Mouse (Mus musculus): ENCODE measurements around the gene Usp7. TPM values are rescaled to one million over a fixed set of nuclear protein-coding genes. Genes with fewer than 3 reads are reported as not detected.
"Not testable (repeated sequence)": the region's sequence is repeated elsewhere in the genome, so short reads cannot be mapped to it uniquely, and the experiment has no call there.

Usp7 gene
- total and polyA plus RNA-seq, 3 experiments, result 9.6 to 128 (median 83.9) TPM

DNA sequence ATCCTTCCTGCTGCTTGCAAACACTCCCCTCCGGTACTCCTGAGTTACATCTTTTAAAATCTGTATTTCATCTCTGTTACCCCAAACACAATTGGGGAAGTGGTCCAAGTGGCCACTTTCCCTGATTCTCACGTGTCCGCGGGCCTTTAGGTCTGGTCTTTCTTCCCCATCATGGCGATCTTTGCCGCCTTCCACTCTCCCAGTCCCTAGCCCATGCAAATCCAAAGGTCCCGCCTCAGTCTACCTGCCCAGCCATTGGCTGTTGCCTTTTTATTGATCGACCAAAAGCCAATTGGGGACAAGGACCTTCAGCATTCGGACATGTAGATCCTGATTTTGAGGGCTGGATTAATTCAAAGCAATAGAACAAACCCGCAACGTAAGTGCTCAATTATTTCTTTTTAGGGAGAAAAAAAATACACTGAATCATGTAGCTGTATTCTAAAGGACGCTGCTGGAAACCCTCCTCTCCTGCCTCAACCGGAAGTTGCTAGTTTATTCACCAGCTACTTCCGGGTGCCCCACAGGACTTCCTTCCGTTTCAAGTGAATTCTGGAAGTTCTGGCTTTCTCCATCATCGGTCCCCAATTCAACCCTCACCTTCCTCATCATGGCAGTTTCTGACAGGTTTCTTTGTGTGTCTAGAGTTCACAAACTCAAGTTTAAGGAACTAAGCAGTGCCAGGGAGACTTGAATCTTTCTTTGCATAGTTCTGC is 8.8 kb downstream of the Usp7 start:
- no peak for DNase-seq

DNA sequence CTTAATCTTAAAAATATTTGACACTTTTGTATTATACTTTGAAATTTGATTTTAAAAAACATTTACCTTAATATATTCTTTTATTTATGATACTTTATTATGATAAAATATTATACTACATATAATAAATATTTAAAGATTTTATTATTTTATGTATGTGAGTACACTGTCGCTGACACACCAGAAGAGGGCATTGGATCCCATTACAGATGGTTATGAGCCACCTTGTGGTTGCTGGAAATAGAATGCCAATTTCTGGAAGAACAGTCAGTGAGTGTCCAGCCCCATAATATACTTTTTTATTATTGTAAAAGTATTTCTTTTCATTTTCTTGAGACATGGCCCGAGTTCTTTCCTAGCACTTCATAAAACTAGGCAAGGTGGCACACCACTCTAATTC is 10.4 kb downstream of the Usp7 start:
- no peak for DNase-seq

DNA sequence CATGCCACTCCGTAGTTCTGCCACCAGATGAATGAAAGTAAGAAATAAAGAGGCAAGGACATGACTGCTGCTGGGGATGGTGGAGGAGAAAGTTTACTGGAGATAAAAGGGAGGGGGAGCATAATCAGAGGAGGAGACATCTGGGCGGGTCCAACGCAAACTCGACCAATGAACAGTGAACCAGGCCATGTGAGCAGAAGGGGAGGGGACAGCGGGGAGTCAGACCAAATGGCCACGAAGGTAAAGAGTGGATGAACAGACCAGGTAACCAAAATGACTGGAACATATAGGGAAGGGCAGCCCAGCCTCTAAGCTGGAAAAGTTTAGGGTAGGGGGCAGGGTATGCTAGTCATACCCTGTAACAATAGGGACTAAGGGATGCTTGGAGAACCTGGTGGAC is 10.9 kb downstream of the Usp7 start:
- no peak for DNase-seq

DNA sequence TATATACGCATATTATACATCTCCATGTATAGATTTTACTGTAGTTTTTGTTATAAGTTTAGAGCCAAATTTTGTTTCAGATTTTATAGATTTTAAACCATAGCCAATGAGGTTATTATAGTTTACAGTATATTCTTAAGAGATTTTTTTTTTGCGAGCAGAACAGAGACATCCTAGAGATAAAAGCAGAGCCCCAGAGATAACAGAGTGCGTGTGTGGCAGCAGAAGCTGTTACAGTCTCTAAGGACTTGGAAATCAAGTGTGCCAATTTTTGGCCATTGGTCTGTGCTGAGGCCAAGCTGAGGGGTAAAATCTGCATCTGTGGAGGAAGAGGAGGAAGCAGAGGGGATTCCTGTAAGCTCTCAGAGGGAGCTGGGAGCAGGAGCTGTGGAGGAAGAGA is 11.9 kb downstream of the Usp7 start:
- no peak for DNase-seq

DNA sequence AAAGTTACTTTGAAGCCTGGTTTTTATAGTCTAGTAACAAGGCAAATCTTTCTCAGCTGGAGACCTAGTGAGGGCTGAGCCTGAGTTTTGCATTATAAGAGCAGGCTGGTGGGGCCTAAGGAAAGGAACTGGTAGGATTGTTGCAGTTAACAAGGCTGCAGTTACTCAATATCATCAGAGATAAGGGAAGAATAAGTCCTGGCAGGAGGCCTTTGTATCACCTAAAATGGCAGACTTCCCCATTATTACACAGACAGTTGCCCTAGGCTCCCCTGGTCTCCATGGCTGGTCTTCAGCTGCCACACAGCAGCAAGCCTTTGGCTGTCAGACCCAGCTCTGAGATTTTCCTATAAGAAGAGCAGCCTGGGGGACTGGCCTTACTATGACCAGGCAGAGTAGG is 13.4 kb downstream of the Usp7 start:
- DNase-seq, result no peak

DNA sequence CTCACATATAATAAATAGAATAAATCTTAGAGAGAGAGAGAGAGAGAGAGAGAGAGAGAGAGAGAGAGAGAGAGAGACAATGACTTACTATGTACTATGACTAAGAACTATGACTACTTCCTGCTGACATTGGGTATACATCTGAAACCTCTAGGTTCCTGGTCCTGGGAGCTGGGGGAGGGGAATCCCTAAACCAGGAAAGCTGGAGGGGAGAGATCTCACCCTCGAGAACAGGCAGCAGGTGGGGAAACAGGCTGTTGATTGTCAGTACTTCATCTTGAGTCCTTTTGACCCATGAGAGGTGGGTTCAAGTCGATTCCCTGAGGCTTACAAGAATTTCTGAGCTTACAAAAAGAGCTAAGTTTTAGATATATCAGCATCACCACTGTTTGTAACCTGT is 14.9 kb downstream of the Usp7 start:
- no peak for DNase-seq

DNA sequence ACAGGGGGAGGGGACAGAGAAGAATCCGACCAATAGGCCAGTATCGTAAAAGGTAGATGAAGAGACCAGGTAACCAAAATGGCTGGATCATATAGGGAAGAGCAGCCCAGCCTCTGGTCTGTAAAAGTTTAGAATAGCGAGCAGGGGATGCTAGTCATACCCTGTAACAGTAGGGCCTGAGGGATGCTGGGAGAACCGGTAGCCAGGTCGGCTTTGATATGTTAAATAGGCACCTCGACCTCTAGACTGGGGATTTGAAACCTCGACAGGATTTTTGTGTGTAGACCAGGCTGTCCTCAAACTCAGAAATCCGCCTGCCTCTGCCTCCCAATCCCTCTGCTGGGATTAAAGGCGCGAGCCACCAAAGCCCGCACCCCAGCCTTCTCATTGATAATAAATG is 15.5 kb downstream of the Usp7 start:
- no peak for DNase-seq

DNA sequence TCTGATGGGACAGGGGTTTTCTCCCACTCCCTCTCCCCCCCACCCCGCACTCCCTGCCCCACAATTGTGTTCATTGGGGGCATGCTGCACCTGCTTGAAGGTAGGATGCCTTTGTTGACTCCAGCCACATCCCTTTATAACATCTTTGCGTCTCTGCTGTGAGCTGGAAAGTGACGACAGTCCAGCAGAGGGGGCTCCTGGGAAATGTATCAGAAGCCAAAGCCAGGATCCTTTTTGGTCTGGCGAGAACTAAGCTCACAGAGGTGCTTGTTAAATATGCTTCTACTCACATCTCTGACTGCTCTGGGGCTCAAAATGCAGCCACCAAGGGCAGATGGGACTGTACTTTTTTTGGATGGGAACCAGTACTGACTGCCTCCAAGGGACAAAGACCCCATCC is 21.0 kb downstream of the Usp7 start:
- no peak for DNase-seq

DNA sequence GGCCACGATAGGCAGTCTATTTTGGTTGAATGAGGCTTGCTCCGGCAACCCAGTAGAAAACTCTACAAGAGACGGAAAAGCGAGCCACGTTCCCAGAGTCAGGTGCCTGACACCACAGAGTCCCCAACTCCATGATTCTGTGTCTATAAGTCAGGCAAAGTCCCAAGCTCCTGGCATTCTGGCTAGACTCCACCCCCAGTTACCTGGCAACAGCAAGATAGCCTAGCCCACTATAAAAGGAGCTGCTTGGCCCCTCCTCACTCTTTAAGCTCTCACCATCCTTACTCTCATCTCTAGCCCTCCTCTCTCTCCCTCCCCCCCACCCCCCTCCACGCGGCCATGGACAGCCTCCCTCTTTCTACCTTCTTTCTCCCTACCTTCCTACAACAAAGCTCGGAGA is 21.8 kb downstream of the Usp7 start:
- DNase-seq, result not testable (repeated sequence)

DNA sequence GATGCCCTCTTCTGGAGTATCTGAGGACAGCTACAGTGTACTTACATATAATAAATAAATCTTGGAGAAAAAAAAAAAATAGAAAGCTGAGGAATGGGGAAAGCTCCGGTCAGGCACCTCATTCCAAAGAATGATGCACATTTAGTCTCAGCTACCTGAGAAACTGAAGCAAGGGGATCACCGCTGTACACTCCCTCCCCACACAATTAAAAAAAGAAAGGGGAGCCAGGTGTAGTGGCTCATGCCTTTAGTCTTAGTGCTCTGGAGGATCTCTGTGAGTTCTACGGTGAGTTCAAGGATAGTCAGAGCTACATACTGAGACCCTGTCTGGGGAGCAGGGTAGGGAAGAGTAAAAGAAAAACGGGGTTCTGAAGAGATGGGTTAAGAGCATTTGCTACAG is 22.6 kb downstream of the Usp7 start:
- no peak for DNase-seq

DNA sequence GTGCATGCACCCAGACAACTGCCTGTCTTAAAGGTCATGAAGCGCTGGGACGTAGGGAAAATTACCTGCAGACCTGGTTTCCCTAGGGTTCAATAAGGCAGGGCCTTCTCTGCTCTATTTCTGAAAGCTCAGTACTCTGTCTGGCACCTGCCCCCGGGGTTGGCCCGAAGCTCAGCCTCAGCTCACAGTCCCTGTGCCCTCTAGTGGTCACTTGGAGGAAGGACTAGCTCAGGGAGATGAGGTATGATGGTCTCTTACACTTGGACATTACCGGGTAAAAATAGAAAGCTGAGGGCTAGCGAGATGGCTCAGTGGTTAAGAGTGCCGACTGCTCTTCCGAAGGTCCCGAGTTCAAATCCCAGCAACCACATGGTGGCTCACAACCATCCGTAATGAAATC is 23.0 kb downstream of the Usp7 start:
- DNase-seq, result peak; percentile 75

DNA sequence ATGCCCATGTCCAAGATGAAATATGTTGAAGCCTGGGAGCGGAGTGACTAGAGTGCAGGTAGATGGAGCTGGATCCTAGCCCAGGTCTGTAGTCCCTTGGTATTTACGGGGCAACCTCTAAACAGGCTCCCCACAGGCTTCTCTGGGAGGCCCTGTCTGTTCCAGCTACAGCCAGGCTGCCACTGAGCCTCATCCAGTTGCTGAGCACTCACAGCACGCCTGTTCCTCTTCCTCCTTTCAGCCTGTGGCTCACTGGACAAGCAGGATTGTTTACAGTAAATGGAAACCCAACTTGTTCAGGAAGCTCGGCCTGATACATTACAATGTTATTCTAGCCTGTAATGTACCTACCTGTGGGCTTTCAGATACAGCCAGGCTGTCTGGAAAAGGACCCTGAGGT is 23.5 kb downstream of the Usp7 start:
- DNase-seq, result no peak

DNA sequence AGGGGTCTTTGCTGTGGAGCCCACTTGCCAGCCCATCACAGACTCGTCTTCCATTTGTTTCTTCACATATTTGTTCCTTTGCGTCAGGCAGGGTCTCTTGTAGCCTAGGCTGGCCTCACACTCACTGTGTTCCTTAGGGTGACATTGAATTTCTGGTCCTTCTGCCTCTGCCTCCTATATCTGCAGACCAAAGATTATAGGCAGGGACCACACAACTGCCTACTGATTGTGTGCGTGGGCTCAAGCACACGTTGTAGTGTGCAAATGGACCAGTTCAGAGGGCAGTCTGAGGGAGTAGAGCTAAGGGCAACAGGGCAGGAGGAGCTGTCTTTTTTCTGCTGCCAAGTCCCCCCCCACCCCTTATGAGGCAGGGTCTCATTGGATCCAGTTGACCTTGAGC is 24.0 kb downstream of the Usp7 start:
- no peak for DNase-seq

DNA sequence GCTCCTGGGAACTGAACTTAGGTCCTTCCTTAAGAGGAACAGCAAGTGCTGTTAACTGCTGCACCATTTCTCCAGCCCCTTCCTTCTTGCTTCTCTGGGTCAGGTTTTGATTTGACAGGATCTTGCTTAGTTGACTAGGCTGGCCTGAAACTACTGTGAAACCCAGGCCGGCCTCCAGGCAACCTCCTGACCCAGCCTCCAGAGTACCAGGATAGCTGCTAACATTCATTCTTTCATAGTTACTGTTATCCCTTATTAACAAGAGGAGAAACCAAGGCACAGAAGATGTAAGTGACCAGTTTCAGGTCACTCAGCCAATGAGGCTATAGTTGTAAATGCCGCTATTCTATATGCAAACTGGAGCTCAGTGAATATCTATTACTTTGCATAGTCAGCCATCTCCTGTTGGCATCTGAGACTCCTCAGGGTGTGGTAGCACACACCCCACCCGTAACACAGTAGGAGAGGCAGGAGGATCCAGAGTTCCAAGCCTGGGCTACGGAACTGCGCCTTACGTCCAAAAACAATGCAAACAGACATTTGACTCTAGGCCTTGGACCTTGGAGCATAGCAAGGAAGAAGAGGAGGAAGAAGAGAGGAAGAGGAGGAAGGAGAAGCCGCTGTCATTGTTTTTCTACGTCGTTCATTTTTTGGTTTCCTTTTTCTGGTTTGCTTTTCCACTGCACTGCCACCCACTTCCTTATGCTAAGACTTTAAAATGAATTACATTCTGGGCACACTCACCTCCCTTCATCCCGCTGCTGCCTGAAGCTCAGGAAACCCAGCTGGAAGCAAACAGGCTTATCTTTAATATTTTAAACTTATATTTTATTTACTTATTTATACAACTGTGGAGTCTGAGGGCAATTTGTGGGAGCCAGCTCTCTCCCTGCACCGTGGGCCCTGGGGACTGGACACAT is 24.7 kb downstream of the Usp7 start:
- no peak for DNase-seq

DNA sequence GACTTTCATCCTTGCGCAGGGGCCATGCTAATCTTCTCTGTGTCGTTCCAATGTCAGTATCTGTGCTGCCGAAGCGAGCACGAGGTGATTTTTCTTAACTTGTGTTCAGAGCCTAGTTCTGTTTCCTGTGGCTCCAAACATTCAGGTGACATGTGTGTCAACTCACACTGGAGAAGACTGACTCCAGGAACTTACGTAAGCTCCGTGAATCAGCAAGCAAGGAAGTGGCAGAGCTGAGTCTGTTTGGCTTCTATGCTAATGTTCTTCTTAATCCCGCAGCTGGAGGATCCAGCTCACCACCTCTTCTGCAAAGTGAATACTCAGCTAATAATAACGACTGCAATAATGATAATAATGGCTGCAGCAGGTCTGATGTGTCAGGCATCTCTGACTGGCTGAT is 25.9 kb downstream of the Usp7 start:
- DNase-seq, result no peak

DNA sequence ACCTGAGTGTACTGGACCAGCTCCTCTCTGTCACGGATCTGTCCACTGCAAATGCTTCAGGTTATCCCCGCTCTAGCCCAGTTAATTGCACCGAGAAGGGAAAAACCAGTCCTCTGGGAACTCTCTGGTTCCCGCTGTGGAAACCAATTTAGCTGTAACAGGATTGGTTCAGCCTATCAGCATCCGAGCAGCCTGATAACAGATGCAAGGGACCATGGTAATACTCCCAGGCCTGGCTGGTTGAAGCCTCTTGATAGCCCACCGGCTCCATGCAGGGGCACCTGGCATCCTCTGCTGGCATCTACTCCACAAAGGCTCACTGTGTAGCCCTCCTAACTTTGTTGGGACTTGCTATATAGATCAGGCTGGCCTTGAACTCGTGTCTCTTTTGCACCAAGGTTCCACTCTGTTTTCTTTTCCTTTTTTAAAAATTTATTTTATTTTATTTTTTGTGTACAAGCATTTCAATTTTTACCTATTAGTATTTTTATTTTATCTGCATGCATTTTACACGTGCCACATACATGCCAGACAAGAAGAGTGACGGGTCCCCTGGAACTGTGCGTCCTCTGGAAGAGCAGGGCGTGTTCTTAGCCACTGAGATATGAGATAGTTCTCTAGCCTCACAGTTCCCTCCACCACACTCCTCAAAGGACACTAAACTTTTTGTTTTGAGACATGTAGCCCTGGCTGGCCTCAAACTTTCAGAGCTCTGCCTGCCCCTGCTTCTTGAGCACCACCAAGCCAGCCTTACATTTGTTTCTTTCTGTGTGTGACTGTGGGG is 27.8 kb downstream of the Usp7 start:
- no peak for DNase-seq

DNA sequence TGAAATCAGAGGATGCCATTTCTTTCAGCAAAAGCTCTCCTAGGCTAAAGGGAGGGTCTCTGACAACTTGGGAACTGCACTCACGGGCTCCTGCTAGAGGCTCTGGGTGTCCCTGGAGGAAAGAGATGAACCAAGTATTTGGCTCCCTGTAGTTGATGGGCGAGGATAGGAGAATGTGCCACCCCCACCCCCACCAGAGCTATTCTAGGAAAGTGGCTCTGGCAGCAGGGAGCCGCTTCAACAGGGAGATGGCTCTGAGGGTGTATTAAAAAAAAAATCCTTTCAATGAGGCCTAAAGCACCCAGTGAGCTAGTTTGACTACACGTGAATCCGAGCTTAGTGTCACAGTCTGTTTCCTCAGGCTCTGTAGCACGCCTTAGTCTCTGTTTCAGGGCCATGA is 29.1 kb downstream of the Usp7 start:
- no peak for DNase-seq

DNA sequence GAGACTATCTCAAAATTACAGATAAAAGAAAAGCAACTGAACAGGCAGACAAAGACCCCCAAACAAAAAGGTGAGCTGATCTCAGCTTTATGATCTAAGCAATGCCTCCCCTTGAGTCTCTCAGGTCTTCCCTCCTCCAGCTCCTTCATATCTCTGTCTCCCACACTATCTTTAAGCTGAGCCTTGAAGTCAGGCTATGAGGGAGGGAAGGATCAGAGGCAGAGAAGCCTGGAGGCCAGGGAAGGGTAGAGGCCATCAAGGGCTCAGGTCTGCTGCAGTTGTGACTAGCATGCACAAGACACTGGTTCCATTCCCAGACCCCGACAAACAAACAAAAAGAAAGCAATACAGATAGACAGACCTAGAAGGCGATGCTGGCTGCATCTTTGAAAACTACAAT is 30.2 kb downstream of the Usp7 start:
- no peak for DNase-seq

DNA sequence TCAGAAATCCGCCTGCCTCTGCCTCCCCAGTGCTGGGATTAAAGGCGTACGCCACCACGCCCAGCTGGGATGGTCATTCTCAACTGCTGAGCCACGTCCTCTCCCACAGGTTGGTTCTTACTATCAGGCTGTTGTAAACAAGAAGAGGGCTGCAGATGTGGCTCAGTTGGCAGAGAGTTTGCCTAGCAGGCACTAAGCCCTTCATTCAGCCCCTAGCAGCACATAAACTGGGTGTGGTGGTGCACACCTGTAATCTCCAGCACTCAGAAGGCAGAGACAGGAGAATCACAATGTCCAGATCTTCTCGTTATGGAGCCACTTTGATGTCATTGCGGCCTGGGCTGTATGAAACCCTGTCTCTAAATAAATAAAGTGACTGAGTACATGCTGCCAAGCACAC is 31.1 kb downstream of the Usp7 start:
- DNase-seq, result no peak

DNA sequence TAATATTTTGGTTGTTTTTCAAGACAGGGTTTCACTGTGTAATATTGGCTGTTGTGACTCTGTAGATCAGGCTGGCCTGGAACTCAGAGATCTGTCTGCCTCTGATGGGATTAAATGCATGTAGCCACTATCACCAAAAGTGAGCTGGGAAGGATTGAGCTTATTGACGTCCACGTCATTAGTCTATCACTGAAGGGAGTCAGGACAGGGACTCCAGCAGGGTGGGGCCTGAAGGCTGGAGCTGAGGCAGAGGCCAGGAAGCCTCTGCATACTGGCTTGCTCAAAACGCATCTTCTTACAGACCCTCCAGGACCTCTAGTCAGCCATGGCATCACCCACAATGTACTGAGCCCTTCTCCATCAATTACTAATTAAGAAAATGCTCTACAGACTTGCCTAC is 33.1 kb downstream of the Usp7 start:
- DNase-seq, result no peak

DNA sequence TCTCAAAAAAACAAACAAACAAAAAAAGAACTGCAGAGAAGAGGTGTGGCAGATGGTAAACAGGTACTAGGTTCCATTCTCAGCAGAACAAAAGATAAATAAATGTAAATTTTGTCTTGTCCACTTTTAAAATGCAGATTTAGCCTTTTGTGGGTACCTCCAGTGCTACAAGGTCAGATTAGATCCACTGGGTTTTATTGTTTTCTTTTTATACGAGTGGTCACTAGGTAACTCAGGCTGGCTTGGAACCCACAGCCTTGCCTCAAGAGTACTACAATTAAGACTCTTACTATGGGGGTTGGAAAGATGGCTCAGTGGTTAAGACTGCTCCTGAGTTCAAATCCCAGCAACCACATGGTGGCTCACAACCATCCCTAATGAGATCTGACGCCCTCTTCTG is 33.9 kb downstream of the Usp7 start:
- no peak for DNase-seq

DNA sequence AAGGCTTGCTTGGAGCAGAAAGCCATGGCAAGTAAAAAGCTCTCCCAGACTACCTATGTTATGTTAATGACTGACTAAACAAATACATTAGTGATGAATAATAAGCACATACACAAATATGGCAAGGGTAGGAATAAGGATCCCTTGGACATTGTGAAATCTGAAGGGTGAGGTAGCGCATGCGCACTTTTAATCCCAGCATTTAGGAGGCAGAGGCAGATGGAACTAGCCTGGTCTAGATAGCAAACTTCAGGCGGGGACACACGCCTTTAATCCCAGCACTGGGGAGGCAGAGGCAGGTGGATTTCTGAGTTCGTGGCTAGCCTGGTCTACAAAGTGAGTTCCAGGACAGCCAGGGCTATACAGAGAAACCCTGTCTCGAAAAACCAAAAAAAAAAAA is 34.5 kb downstream of the Usp7 start:
- not testable (repeated sequence) for DNase-seq

DNA sequence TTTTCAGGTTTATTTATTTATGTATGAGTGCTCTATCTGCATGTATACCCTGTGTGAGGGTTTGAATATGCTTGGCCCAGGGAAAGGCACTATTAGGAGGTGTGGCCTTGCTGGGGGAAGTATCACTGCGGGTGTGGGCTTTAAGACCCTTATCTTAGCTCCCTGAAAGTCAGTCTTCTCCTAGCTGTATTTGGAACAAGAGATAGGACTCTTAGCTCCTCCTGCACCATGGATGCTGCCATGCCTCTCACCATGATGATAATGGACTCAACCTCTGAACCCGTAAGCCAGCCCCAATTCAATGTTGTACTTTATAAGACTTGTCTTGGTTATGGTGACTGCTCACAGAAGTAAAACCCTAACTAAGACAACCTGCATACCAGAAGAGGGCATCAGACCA is 39.8 kb downstream of the Usp7 start:
- no peak for DNase-seq

Measured in adrenal gland, adult 2 months (tissue).